Mouse (Mus musculus) forebrain, embryonic 12.5 days (tissue): ENCODE measurements around the gene Tbc1d30. TPM values are rescaled to one million over a fixed set of nuclear protein-coding genes. Genes with fewer than 3 reads are reported as not detected.
A peak's percentile ranks its signal among the peaks of the same experiment; 100 is the strongest.

ENCODE experiments used
- ATAC-seq: fragments of 200-750 bp; cut with Nextera tagmentation; 2 replicates; pipeline ENCODE4 v1.8.0; 2017; ENCODE audit warnings: moderate TSS enrichment; ENCODE audit not compliant: low FRiP score
- H3K27ac ChIP-seq: fragments of 300-500 bp; sonication (generic); 2 replicates; pipeline ENCODE4 v1.5.1; 2016; ENCODE audit warnings: mild to moderate bottlenecking
- H3K27me3 ChIP-seq: fragments of 300-500 bp; sonication (generic); 2 replicates; pipeline ENCODE4 v1.6.1; 2016; ENCODE audit warnings: mild to moderate bottlenecking
- H3K36me3 ChIP-seq: fragments of 300-500 bp; sonication (generic); replicated peaks from 2 replicates; pipeline ENCODE4 v1.6.1; 2016; ENCODE audit warnings: mild to moderate bottlenecking
- H3K4me1 ChIP-seq: fragments of 300-500 bp; sonication (generic); 2 replicates; pipeline ENCODE4 v1.6.1; 2016
- H3K4me2 ChIP-seq: fragments of 300-500 bp; sonication (generic); 2 replicates; pipeline ENCODE4 v1.6.1; 2016; ENCODE audit warnings: mild to moderate bottlenecking, moderate library complexity
- H3K4me3 ChIP-seq: fragments of 300-500 bp; sonication (generic); replicated peaks from 2 replicates; pipeline ENCODE4 v1.5.1; 2016; ENCODE audit warnings: mild to moderate bottlenecking
- H3K9ac ChIP-seq: fragments of 300-500 bp; sonication (generic); 2 replicates; pipeline ENCODE4 v1.6.1; 2016; ENCODE audit warnings: mild to moderate bottlenecking
- H3K9me3 ChIP-seq: fragments of 300-500 bp; sonication (generic); 2 replicates; pipeline ENCODE4 v1.6.1; 2016
- WGBS: fragments of 180-500 bp; shearing (Covaris S2); methylation state at CpG from one replicate; pipeline ENCODE4 v1.1.7; 2016; 5-methylcytosine and 5-hydroxymethylcytosine counted together
- polyA plus RNA-seq: library from polyadenylated mRNA; unstranded; fragments of >200 nt; fragmentation: Nextera tagmentation; extraction: Ambion mirVana; gene quantifications from 2 replicates; pipeline ENCODE4 v1.2.1, GENCODE M21; 2016

The Tbc1d30 gene
- polyA plus RNA-seq: 5.0 and 6.2 TPM in 2 replicates

DNA sequence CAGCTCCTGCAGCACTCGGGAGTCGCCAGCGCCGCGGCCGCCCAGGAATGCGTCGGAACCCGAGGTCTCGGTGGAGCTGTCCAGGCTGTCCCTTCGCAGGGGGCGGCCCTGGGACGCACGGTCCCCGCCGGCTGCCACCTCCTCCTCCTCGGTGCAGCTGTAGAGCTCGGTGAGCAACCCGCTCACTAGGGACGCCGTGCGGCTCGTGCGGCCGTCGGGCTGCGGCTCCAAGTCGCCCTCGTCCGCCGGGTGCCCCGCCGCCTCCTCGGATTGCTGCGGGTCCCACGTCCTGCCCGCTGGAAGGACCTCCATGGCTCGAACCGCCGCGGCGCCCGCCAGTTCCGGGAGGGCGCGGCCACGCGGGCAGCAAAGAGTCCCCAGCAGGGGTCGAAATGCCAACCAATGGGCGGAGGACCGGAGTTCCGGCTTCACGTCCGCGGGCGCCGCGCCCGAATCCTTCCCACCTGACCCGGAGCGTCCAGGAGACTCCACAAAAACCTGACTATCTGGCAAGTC lies at the start of gene Tbc1d30:
Gene Tbc1d30, minus strand, starts transcription at position 213 of the 516 bp plus-strand sequence.
- under 1% methylated on average over 60 of the region's 61 CpGs for WGBS
- 0 out of 2 replicates have a peak within 1 kb of the TSS, but pooled peaks have one; percentile 3 for H3K27ac ChIP-seq

DNA sequence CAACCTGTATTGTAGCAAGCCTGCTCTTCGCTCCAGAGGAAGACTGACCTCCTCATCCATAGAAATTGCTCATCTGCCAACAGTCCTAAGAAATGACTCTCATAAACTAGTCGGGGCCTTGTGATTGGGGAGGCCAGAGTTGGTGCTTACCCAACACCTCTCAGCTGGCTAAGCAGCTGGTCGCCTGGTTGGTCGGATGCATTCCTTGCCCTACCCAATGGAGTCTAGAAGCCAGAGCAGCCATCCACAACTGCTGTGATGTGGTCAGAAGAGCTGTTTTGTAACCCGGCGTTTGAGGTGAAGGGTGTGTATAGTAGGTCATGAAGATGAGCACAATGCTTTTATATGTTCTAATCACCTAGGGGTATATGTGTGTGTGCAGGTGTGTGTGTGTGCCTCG lies 47.5 kb upstream of the Tbc1d30 start:
- Histone ChIP-seq H3K4me1 (no peaks in the 10 kb centered on the region), H3K4me3 (no peak overlapping the region), H3K9ac (no peak overlapping the region), H3K36me3 (peaks cover 34% of the 10 kb centered on the region), H3K9me3 (no peaks in the 10 kb centered on the region), H3K27me3 (no peaks in the 10 kb centered on the region), H3K27ac (no peak overlapping the region), H3K4me2 (no peak overlapping the region)
- ATAC-seq: no peak
- WGBS: 95% methylated on average over 7 of the region's 7 CpGs

More for the DNA sequence above, at the start of gene Tbc1d30:
- peak within 1 kb of the TSS; percentile 52 for H3K4me3 ChIP-seq
- H3K27me3 ChIP-seq: peaks cover 36% of the 10 kb centered on the region
- peaks cover 15% of the 10 kb centered on the region for H3K4me1 ChIP-seq
- H3K36me3 ChIP-seq: no peaks in the 10 kb centered on the region
- H3K4me2 ChIP-seq: peak within 1 kb of the TSS; percentile 95
- peak within 1 kb of the TSS; percentile 38 for H3K9ac ChIP-seq
- H3K9me3 ChIP-seq: 0 out of 2 replicates have a peak, but pooled peaks cover 7% of the 10 kb centered on the region
- peak; percentile 79; the same call in 1 of the 2 replicates for ATAC-seq

DNA sequence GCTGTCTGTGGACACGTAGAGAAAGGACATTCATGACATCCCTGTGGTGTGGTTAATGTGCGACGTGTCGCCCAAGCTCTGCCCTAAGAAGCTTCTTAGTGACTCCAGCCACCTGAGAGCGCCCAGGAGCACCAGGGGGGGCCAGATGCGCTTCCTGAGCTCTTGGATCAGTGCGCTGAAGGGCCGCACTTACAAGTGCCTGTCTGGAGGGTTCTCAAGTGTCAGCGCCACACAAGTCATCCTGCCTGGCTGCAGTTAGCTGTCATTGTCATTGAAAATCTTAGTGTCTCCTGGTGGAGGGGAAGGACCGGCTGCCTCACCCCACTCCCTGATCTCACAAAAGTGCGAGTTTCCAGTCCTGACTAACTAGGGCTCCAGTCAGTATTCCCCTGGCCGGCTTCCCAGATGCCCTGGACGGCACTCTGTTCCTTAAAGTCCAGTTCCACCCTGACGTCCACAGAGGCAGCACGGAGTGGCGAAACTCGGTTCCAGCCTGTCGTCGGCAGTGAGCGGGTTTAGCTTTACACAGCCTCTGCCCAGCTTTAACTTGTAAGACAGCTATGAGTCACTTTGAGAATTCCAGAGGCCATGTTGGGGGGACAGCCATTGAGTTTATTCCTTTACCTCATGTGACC lies 44.6 kb upstream of the Tbc1d30 start:
- WGBS: 88% methylated on average over 20 of the region's 20 CpGs

DNA sequence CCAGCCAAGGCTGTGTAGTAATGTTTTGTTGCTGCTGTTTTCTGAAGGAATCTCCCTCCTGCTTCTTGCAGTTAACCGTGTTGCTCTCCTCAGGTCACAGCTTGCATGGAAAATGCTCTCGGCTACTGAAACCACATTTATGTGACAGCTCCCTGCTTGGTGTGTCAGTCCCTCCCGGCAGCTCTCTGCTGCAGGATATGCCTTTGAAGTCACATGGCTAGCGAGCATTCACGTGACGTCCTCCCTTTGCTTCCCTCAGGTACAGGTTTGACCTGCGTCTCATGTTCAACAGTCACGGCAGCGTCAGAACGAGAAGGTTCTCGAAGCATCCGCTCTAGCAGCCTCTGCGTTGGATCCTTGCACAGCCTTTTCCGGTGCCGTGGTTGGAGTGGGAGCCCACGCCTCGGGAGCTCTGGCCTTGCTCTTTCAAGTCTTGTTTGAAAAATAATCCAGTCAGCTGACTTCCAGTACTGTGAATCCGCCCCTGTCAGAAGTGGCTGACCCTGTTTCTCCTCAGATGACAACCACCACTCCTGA lies 43.8 kb upstream of the Tbc1d30 start:
- WGBS: 90% methylated on average over 18 of the region's 18 CpGs
- Histone ChIP-seq H3K36me3 (peaks cover 72% of the 10 kb centered on the region), H3K4me2 (no peak overlapping the region)

More for the DNA sequence above, 44.6 kb upstream of the Tbc1d30 start:
- Histone ChIP-seq H3K4me3 (no peak overlapping the region), H3K27me3 (no peaks in the 10 kb centered on the region), H3K9me3 (no peaks in the 10 kb centered on the region), H3K27ac (no peak overlapping the region), H3K4me1 (no peaks in the 10 kb centered on the region), H3K4me2 (no peak overlapping the region), H3K9ac (no peak overlapping the region), H3K36me3 (peaks cover 64% of the 10 kb centered on the region)
- no peak for ATAC-seq

DNA sequence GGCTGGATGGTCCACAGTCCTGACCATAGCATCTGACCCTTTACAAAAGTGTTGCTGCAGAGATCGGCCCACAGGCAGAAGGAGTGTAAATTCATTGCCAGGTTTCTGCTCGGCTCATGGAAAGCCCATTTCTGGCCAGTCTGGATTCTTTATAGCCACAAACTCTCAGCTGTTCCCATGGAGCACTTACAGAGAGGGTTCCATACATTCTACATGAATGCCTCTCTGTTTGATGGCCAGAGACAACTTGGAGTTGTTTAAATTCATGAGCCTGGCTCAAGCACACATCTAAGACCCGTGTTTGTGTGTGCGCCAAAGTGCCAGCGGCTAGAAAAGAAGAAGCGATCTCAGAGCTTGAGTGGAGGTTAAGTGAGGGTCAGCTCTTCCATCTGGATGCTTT lies 43.2 kb upstream of the Tbc1d30 start:
- ATAC-seq: no peak
- Histone ChIP-seq H3K9me3 (no peaks in the 10 kb centered on the region), H3K9ac (no peak overlapping the region), H3K4me2 (no peak overlapping the region), H3K27me3 (no peaks in the 10 kb centered on the region), H3K4me1 (no peaks in the 10 kb centered on the region), H3K36me3 (peaks cover 78% of the 10 kb centered on the region), H3K4me3 (no peak overlapping the region), H3K27ac (0 out of 2 replicates have a peak overlapping the region, but pooled peaks have one; percentile 36)
- 87% methylated on average over 6 of the region's 6 CpGs for WGBS

More for the DNA sequence above, 43.8 kb upstream of the Tbc1d30 start:
- no peak for ATAC-seq
- no peaks in the 10 kb centered on the region for H3K27me3 ChIP-seq
- no peak overlapping the region for H3K27ac ChIP-seq
- no peak overlapping the region for H3K4me3 ChIP-seq
- H3K9me3 ChIP-seq: no peaks in the 10 kb centered on the region
- H3K9ac ChIP-seq: no peak overlapping the region
- H3K4me1 ChIP-seq: no peaks in the 10 kb centered on the region

DNA sequence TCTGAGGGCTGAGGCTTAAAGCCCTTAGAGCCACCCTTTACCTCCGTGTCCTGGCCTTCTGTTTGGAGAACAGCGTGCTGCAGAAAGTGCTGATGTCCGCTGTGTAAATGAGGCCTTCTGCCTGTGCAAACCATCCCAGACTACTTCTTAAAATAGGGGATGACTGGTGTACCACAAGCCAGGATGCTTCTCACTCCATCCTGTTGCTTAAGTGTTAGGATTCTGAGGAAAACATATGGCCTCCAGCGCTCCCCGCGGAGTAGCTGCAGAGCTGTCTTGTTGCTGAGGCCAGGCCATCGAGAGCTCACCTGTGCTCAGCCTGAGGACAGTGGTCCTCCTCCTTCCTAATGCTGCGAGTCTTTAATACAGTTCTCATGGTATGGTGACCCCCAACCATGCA lies 40.8 kb upstream of the Tbc1d30 start:
- Histone ChIP-seq H3K4me1 (no peaks in the 10 kb centered on the region), H3K9ac (no peak overlapping the region), H3K4me2 (no peak overlapping the region), H3K9me3 (no peaks in the 10 kb centered on the region), H3K27me3 (no peaks in the 10 kb centered on the region), H3K4me3 (no peak overlapping the region), H3K27ac (no peak overlapping the region), H3K36me3 (peaks cover 96% of the 10 kb centered on the region)
- 95% methylated on average over 8 of the region's 8 CpGs for WGBS
- ATAC-seq: no peak

DNA sequence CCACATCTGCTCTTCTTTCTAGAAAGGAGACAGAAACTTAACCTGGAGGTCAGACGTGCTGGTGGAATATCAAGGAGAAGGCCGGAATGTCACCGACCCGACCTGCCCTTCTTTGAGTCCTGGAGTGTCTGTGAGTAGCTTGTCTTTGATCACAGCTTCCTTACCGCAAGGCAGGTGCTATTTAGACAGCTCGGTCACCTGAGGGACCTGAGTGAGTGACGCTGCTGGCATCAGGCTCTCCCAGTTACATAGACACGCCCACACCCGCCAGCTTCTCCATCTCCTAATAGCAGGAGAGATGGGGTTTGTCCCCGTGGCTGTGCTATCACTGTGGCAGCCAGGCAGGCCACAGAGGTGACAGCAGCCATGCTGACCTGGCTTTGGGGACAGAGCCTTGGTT lies 39.5 kb upstream of the Tbc1d30 start:
- no peaks in the 10 kb centered on the region for H3K9me3 ChIP-seq
- no peaks in the 10 kb centered on the region for H3K4me1 ChIP-seq
- H3K36me3 ChIP-seq: peaks cover 89% of the 10 kb centered on the region
- WGBS: 85% methylated on average over 10 of the region's 10 CpGs
- no peak for ATAC-seq
- H3K9ac ChIP-seq: no peak overlapping the region
- H3K4me3 ChIP-seq: no peak overlapping the region
- H3K27me3 ChIP-seq: no peaks in the 10 kb centered on the region
- H3K27ac ChIP-seq: no peak overlapping the region
- H3K4me2 ChIP-seq: no peak overlapping the region

DNA sequence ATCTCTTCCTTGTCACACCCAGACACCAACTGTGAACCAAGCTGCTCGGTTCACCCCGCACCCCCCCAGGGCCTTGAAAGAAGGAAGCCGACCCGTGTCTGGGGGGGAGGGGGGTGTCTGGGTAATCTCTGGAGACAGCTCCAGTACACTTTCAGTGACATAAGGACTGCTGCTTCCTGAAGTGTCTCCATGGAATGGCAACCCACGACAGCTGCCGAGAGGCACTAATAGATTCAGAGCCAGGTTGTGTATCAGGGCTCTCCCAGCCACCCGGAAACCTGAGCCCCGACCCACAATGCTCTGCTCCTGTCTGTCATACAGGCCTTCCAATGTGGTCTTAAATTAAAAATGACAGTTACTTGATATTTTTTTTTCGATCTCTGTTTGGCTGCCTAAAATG lies 35.3 kb upstream of the Tbc1d30 start:
- Histone ChIP-seq H3K9me3 (no peaks in the 10 kb centered on the region), H3K4me2 (no peak overlapping the region), H3K4me1 (no peaks in the 10 kb centered on the region), H3K9ac (no peak overlapping the region), H3K27me3 (no peaks in the 10 kb centered on the region), H3K36me3 (peaks cover 80% of the 10 kb centered on the region), H3K27ac (0 out of 2 replicates have a peak overlapping the region, but pooled peaks have one; percentile 13), H3K4me3 (no peak overlapping the region)
- no peak for ATAC-seq
- WGBS: 77% methylated on average over 9 of the region's 9 CpGs

DNA sequence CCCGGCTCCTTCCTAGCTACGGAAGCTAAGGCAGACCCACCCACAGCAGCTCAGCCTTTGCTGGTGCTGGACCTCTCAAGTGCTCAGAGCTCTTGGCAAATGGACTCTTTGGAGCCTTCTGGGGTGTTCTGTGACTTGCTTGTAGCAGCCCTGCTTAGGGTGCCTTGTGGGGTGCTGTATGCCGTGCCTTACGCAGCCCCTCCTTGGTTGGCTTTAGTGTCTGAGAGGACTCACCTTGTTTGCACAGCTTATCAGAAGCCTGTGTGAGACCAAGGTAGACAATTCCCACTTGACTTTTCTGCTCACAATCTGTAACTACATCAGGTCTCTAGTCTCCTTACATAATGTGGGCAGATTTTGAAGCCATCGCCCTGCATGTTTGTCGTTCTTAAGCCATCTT lies 34.6 kb upstream of the Tbc1d30 start:
- H3K4me3 ChIP-seq: no peak overlapping the region
- H3K4me1 ChIP-seq: no peaks in the 10 kb centered on the region
- H3K9me3 ChIP-seq: no peaks in the 10 kb centered on the region
- H3K9ac ChIP-seq: no peak overlapping the region
- peaks cover 80% of the 10 kb centered on the region for H3K36me3 ChIP-seq
- H3K4me2 ChIP-seq: no peak overlapping the region
- no peaks in the 10 kb centered on the region for H3K27me3 ChIP-seq
- ATAC-seq: no peak
- 0 out of 2 replicates have a peak overlapping the region, but pooled peaks have one; percentile 13 for H3K27ac ChIP-seq
- 97% methylated on average over 6 of the region's 6 CpGs for WGBS

DNA sequence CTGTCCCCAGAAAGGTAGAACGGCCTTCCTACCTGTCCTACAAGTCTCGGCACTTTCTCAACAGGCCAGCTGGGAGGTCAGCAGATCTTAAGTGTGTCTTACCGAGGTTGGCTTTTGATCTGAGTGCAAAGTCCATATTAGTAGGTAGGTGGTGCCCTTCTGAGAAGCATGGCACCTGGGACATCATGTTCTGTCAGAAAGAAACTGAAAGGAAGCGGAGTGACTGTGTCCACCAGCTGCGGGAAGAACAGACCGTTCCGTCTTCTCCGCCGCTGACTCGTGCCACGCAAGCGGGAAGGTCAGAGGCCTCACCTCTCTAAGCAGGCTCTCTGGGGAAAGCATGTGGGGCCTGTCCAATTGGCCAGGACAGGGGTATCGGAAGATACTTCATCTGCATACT lies 33.6 kb upstream of the Tbc1d30 start:
- no peak overlapping the region for H3K4me3 ChIP-seq
- peaks cover 78% of the 10 kb centered on the region for H3K36me3 ChIP-seq
- WGBS: 93% methylated on average over 13 of the region's 13 CpGs
- H3K4me2 ChIP-seq: no peak overlapping the region
- no peak overlapping the region for H3K9ac ChIP-seq
- no peaks in the 10 kb centered on the region for H3K9me3 ChIP-seq
- H3K27me3 ChIP-seq: no peaks in the 10 kb centered on the region
- ATAC-seq: no peak
- H3K27ac ChIP-seq: no peak overlapping the region
- no peaks in the 10 kb centered on the region for H3K4me1 ChIP-seq

DNA sequence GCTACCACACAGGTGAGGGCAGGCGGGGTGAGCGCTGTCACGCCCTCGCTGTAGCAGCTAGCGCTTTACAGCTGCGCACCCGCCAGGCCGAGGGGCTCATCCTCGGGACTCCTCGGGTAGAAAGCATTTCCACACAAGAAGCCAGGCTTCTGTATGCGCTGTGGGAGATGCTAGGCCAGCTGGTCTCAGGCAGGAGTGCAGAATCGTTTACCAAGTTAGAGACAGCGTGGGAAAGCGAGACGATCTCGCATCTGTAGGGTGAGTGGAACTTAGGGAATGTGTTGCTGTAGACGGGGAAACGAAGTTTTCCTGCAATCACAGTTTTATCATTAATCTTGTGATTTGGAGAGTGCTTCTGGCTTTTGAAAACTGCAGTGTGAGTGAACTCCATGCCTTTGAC lies 30.2 kb upstream of the Tbc1d30 start:
- Histone ChIP-seq H3K9me3 (no peaks in the 10 kb centered on the region), H3K9ac (no peak overlapping the region), H3K36me3 (peaks cover 85% of the 10 kb centered on the region), H3K4me3 (no peak overlapping the region), H3K4me2 (no peak overlapping the region), H3K27me3 (no peaks in the 10 kb centered on the region), H3K4me1 (no peaks in the 10 kb centered on the region), H3K27ac (no peak overlapping the region)
- ATAC-seq: no peak
- WGBS: 96% methylated on average over 18 of the region's 18 CpGs

DNA sequence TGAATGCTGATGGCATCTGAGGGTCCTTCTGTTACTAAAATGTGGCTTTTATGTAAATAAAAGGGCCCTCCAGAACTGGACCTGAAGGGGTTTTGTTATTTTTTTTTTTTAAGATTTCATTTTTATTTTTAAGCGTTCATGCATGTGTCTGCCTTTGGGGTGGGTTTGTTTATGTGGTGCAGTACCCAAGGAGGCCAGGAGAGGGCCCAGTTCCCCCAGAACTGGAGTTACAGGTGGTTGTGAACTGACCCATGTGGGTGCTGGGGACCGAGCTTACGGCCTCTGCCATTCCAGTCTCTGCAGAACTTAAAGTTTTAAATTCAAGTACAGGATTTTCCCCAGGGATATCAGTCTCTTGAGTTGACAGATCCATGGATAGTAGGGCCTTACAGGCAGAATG lies 28.3 kb upstream of the Tbc1d30 start:
- H3K4me3 ChIP-seq: no peak overlapping the region
- no peak overlapping the region for H3K27ac ChIP-seq
- H3K9me3 ChIP-seq: no peaks in the 10 kb centered on the region
- H3K4me2 ChIP-seq: no peak overlapping the region
- ATAC-seq: no peak
- no peaks in the 10 kb centered on the region for H3K4me1 ChIP-seq
- peaks cover 84% of the 10 kb centered on the region for H3K36me3 ChIP-seq
- no peaks in the 10 kb centered on the region for H3K27me3 ChIP-seq
- WGBS: 96% methylated on average over 3 of the region's 3 CpGs
- H3K9ac ChIP-seq: no peak overlapping the region
